Comparison of ENCODE assay signal across 17 mouse cellular contexts in genomic region chr12:54414201-54414600, GRCm38 (mm10).
DNase-seq lines count a peak whose midpoint lies in the region; ATAC-seq and TF ChIP-seq lines count a peak whose summit lies in the region.
"Had no signal": no experiment of that assay in that cellular context is flagged by ENCODE, and none has a peak within 500 bp of the region (broad histone marks: within the 10 kb centered on the region; RNA-seq: fewer than 3 reads in every experiment).

No protein-coding gene starts in this region.

- no peaks in the 10 kb centered on the region for H3K79me2 ChIP-seq in MEL (ENCODE audit: control insufficient read depth, insufficient read depth, low read length, poor library complexity)

- no peak overlapping the region for H3K9ac ChIP-seq in MEL (ENCODE audit: control insufficient read depth, low read depth, low read length, poor library complexity, severe bottlenecking)
- H3K9ac ChIP-seq: liver, embryonic 12.5 days; midbrain, embryonic 12.5 days; stomach, embryonic 15.5 days had no signal

- no peak for TF ChIP-seq CTCF in MEL (IDR thresholded peaks at IDR 0.05 in 2 of 3, conservative IDR thresholded peaks at IDR 0.05 in 1 of 3; ENCODE audit: control insufficient read depth in 1 of 3, insufficient read depth in 1 of 3, low read depth in 2 of 3, low read length in 3 of 3, poor library complexity in 1 of 3, severe bottlenecking in 1 of 3)

- DNase-seq in adrenal gland, adult 2 months = peak; percentile 45
- DNase-seq in adrenal gland, postnatal 4 days (ENCODE audit: low spot score in 2 of 2) = no peak
- peak; percentile 54 for DNase-seq in MEL (ENCODE audit: low read depth, low spot score)
- DNase-seq in kidney, postnatal 14 days = peak; percentile 77
- DNase-seq in spleen, postnatal 4 days (ENCODE audit: low spot score in 2 of 2) = no peak
- DNase-seq in adipocyte (ENCODE audit: low spot score) = no peak
- no peak for DNase-seq in right cerebral cortex, adult 2 months (ENCODE audit: low spot score in 2 of 2)
- DNase-seq: heart, adult 18-20 months; layer of hippocampus, adult 9-11 months; left cerebral cortex, postnatal 4 days had no signal

- ATAC-seq in hematopoietic stem cell, adult 5-6 weeks (replicated peaks in 1 of 2; ENCODE audit: insufficient read depth in 1 of 2, low FRiP score in 2 of 2, low TSS enrichment in 1 of 2, low read depth in 1 of 2, poor library complexity in 2 of 2, severe bottlenecking in 2 of 2) = peak; percentile 69 to 78
- ATAC-seq: activated CD4-positive, CD25-positive, alpha-beta regulatory T cell, adult 4 months; hindbrain, postnatal 0 days; liver, embryonic 12.5 days had no signal

- no peak overlapping the region for H3K27ac ChIP-seq in MEL (ENCODE audit: control insufficient read depth, low read depth, low read length)
- H3K27ac ChIP-seq: hindbrain, postnatal 0 days; liver, embryonic 12.5 days; midbrain, embryonic 12.5 days; stomach, embryonic 15.5 days had no signal

- TF ChIP-seq POLR2A in MEL (IDR thresholded peaks at IDR 0.05; ENCODE audit: control insufficient read depth in 1 of 2, insufficient read depth in 1 of 2, low read depth in 1 of 2, low read length in 2 of 2, poor library complexity in 1 of 2) = no peak

- no peaks in the 10 kb centered on the region for H3K9me3 ChIP-seq in MEL (replicated peaks; ENCODE audit: insufficient read depth, low read length)
- H3K9me3 ChIP-seq: liver, embryonic 12.5 days; midbrain, embryonic 12.5 days; stomach, embryonic 15.5 days had no signal

- no peaks in the 10 kb centered on the region; a peak in 1 of 4 replicates for H3K4me1 ChIP-seq in MEL (ENCODE audit: control insufficient read depth in 1 of 2, insufficient read depth in 2 of 2, low read length in 2 of 2)
- H3K4me1 ChIP-seq: liver, embryonic 12.5 days; stomach, embryonic 15.5 days had no signal

- H3K27me3 ChIP-seq in MEL (ENCODE audit: control insufficient read depth in 1 of 2, insufficient read depth in 2 of 2, low read length in 2 of 2) = peaks cover 0 to 3% of the 10 kb centered on the region in 2 experiments
- H3K27me3 ChIP-seq: liver, embryonic 12.5 days; midbrain, embryonic 12.5 days; stomach, embryonic 15.5 days had no signal

- TF ChIP-seq RAD21 in MEL (IDR thresholded peaks at IDR 0.05; ENCODE audit: low read depth, low read length) = no peak; the same call in 1 of the 2 replicates

- TF ChIP-seq EP300 in MEL (IDR thresholded peaks at IDR 0.05; ENCODE audit: low read depth in 1 of 2, low read length in 2 of 2) = 0 out of 4 replicates have a peak, but pooled peaks of 1 of the 2 experiments have one; percentile 18

- no peaks in the 10 kb centered on the region for H3K36me3 ChIP-seq in MEL (ENCODE audit: control insufficient read depth in 1 of 2, insufficient read depth in 2 of 2, low read length in 2 of 2)
- H3K36me3 ChIP-seq: G1E; liver, embryonic 12.5 days; midbrain, embryonic 12.5 days; stomach, embryonic 15.5 days had no signal

- H3K4me3 ChIP-seq in MEL (ENCODE audit: control insufficient read depth in 1 of 2, insufficient read depth in 1 of 2, low read depth in 2 of 2, low read length in 2 of 2) = no peak overlapping the region
- H3K4me3 ChIP-seq: liver, embryonic 12.5 days; midbrain, embryonic 12.5 days; stomach, embryonic 15.5 days had no signal

TF ChIP-seq in MEL, 35 proteins besides CTCF, POLR2A, EP300 and RAD21:
- TF ChIP-seq UBTF (IDR thresholded peaks at IDR 0.05; ENCODE audit: borderline replicate concordance, insufficient read depth, low read depth, low read length) (no peak), RCOR1 (IDR thresholded peaks at IDR 0.05; ENCODE audit: low read depth, low read length) (no peak), GABPA (IDR thresholded peaks at IDR 0.05; ENCODE audit: low read depth, low read length) (no peak), ETS1 (IDR thresholded peaks at IDR 0.05; ENCODE audit: low read depth, low read length) (0 out of 2 replicates have a peak, but pooled peaks have one; percentile 12)

Comparison
In these comparisons a context has a peak if more than half of its experiments do, and no peak if none do; other contexts are left out.
1. DNase-seq: peak in adrenal gland, adult 2 months (single experiment), MEL (single experiment) and kidney, postnatal 14 days (single experiment); none in adrenal gland, postnatal 4 days (0 of 2), spleen, postnatal 4 days (0 of 2), adipocyte (single experiment) and right cerebral cortex, adult 2 months (0 of 2).